Mouse (Mus musculus): ENCODE data around the gene Olfr667. TPM values are rescaled to one million over a fixed set of nuclear protein-coding genes. Genes with fewer than 3 reads are reported as not detected.
"Not testable (repeated sequence)": the region's sequence is repeated elsewhere in the genome, so short reads cannot be mapped to it uniquely, and the experiment has no call there.

Gene Olfr667
- not detected for total RNA-seq (2022)

DNA sequence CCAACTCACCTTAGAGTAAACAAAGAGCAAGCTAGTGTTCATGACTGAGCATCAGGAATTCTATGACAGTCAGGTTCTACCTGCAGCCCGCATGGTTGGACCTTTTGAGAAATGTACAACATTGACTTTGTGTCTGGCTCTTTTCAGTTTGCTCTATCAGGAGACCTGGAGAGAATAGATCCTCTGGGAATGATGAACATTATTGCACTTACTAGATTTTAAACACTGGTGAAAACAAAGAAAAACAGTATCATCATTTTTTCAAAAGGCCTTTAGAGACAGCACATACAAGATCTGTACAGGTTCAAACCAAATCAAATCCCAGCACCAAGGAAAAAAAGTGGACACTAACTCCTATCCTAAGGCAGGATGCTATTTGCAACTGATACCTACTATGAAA lies at the start of gene Olfr667:
Olfr667 (minus strand) TSS at position 101 of the 400 bp plus-strand sequence.
- DNase-seq (ENCODE audit: low spot score in 2 of 2), result no peak

GRCm38 (mm10) chr7:104962520-104962919 lies 41.2 kb upstream of the Olfr667 start, which contains the start of gene Olfr670:
Gene Olfr670, minus strand, starts transcription at chr7:104962620.
- no peak for DNase-seq (ENCODE audit: low spot score in 2 of 2)

DNA sequence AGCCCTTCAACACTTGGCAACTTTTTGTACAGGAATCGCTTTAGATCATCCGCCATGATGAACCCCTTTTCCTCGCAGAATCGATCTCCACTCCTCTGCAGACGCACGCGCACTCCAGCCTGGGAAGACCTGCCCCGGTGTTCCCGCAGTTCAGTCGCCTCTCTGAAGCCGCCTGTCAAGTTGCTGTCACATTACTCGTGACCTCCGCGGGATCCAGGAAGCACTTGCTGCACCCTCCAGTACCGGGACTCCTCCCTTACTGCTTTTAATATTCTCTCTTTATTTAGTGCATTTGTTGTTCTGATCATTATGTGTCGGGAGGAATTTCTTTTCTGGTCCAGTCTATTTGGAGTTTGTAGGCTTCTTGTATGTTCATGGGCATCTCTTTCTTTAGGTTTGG lies 29.0 kb upstream of the Olfr667 start:
- not testable (repeated sequence) for DNase-seq (ENCODE audit: low spot score in 2 of 2)

- no peak for DNase-seq (ENCODE audit: low spot score in 2 of 2)
Measured at GRCm38 (mm10) chr7:104933940-104934339, 12.7 kb upstream of the Olfr667 start, which contains the start of gene Olfr669. Gene Olfr669, plus strand, starts transcription at chr7:104934240.

- DNase-seq (ENCODE audit: low spot score in 2 of 2), result no peak
Measured at GRCm38 (mm10) chr7:104927957-104928356, 6.7 kb upstream of the Olfr667 start, which contains the start of gene Olfr668. Gene Olfr668, minus strand, starts transcription at chr7:104928057.

- DNase-seq (ENCODE audit: low spot score in 2 of 2), result no peak
Measured at GRCm38 (mm10) chr7:104895852-104896251, 25.4 kb downstream of the Olfr667 start, which contains the start of gene Olfr666. Gene Olfr666, minus strand, starts transcription at chr7:104895952.

DNA sequence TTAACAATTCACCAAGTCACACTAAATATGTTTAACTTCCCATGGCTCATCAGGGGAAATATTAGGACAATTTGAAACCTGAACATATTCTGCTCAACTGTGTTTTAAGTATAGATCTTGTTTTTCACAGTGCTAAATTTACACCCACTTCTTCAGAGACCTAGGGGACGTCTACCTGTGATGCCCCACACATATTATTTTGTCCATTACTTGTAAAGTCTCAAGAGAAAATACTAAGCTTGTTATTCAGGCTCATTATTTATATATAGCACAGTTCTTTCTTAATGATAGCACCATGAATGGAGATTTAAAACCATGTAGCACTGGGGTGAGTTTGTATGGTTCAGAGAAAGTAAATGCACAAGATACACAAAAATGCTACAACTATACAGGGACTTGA lies 43.6 kb downstream of the Olfr667 start, which contains the start of gene Olfr665:
Olfr665 (plus strand) TSS at position 301 of the 400 bp plus-strand sequence.
- DNase-seq (ENCODE audit: low spot score in 2 of 2), result no peak

Other genes with a start within 250 kb of the Olfr667 start
- gene Olfr661, start 235.0 kb downstream of the Olfr667 start, total RNA-seq (2022), result not detected
- not detected for gene Usp17le, start 144.0 kb downstream of the Olfr667 start, total RNA-seq (2022)
- gene Usp17lb, start 78.9 kb downstream of the Olfr667 start, total RNA-seq (2022), result not detected
- gene Usp17la, start 64.5 kb downstream of the Olfr667 start, total RNA-seq (2022), result not detected
- gene Olfr665, start 43.5 kb downstream of the Olfr667 start, total RNA-seq (2022), result not detected
- not detected for gene Olfr666, start 25.5 kb downstream of the Olfr667 start, total RNA-seq (2022)
- not detected for gene Olfr668, start 6.6 kb upstream of the Olfr667 start, total RNA-seq (2022)
- gene Olfr669, start 12.8 kb upstream of the Olfr667 start, total RNA-seq (2022), result not detected
- gene Olfr670, start 41.1 kb upstream of the Olfr667 start, total RNA-seq (2022), result not detected
- not detected for gene Olfr671, start 57.6 kb upstream of the Olfr667 start, total RNA-seq (2022)
- gene Olfr672, start 80.5 kb upstream of the Olfr667 start, total RNA-seq (2022), result not detected
- not detected for gene Olfr675, start 107.0 kb upstream of the Olfr667 start, total RNA-seq (2022)
- gene Olfr676, start 111.2 kb upstream of the Olfr667 start, total RNA-seq (2022), result not detected
- not detected for gene Olfr677, start 129.9 kb upstream of the Olfr667 start, total RNA-seq (2022)
- gene Olfr678, start 143.0 kb upstream of the Olfr667 start, total RNA-seq (2022), result not detected
- gene Olfr679, start 159.7 kb upstream of the Olfr667 start, total RNA-seq (2022), result not detected
- not detected for gene Olfr680-ps1, start 171.3 kb upstream of the Olfr667 start, total RNA-seq (2022)
- not detected for gene Olfr681, start 195.4 kb upstream of the Olfr667 start, total RNA-seq (2022)
- not detected for gene Olfr683, start 225.5 kb upstream of the Olfr667 start, total RNA-seq (2022)
- not detected for gene Olfr684, start 242.2 kb upstream of the Olfr667 start, total RNA-seq (2022)